Mouse (Mus musculus) adrenal gland, adult 2 months (tissue): ENCODE measurements around the gene Tcl1b4. TPM values are rescaled to one million over a fixed set of nuclear protein-coding genes. Genes with fewer than 3 reads are reported as not detected.
"Not testable (repeated sequence)": the region's sequence is repeated elsewhere in the genome, so short reads cannot be mapped to it uniquely, and the experiment has no call there.

Experiments
- DNase-seq: peaks from one replicate; pipeline ENCODE4 v3.0.0; 2021
- long read RNA-seq: library from polyadenylated mRNA; stranded (forward); transcript quantifications from one replicate; pipeline ENCODE4 v2.0.0, GENCODE M21; 2021
- polyA plus RNA-seq: library from polyadenylated mRNA; depleted of rRNA; stranded (reverse); fragments of >200 nt; gene quantifications from 2 replicates; pipeline ENCODE4 v1.2.3, GENCODE M21; 2012; rRNA removed
- total RNA-seq, 2 experiments: library from RNA; stranded (reverse); gene quantifications; 2 replicates each; pipeline ENCODE4 v1.2.3; 2021

Tcl1b4 gene
- total RNA-seq (not detected), polyA plus RNA-seq (not detected in 2 replicates)
- long read RNA-seq = 0 reads

DNA sequence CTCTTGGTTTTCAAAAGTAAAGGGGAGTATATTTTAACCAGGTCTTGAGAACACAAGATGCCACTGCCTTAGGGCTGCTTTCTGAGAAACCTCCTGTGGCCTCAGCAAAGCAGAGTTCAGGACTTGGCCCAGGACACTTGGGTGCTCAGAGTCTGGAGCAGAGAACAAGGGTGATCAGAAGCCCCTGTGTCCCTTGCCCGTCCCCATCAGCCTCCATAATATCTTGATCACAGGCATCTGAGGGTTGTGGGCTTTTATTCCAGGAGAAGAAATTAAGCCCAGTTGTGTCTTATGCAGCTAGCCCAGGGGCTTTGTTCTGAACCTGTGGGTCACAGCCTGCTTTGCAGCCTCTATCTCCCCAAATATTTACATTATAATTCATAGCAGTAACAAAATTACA is at the start of gene Tcl1b4:
Tcl1b4 (plus strand) TSS at position 301 of the 400 bp plus-strand sequence.
- DNase-seq = not testable (repeated sequence)

DNA sequence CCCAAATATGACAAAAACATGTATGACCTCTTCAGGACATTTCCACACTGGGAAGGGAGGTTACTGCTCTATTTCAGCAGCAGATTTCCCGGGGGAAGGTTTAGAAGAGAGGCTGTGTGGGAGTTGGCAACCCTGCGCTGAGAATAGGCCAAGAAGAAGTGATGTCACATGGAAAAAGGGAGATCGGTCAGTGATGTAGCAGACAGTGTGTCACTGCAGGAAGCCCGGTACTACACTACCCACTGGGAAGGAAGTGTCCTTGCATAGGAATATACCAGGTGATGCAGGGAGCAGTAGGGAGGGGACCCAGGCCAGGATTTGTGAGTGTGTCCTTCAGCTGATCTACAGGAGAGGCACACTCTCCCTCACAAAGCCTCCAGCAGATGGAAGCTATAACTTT is 46.5 kb upstream of the Tcl1b4 start:
- not testable (repeated sequence) for DNase-seq

- no peak for DNase-seq
These were observed 42.9 kb upstream of the Tcl1b4 start for GRCm38 (mm10) chr12:105158842-105159241.

- no peak for DNase-seq
These were observed 42.4 kb upstream of the Tcl1b4 start, which contains the start of gene Tcl1b1 for GRCm38 (mm10) chr12:105159390-105159789. Gene Tcl1b1 (plus strand): TSS chr12:105159690.

- no peak for DNase-seq
These were observed 35.0 kb upstream of the Tcl1b4 start for GRCm38 (mm10) chr12:105166734-105167133.

- no peak for DNase-seq
These were observed 28.4 kb upstream of the Tcl1b4 start for GRCm38 (mm10) chr12:105173366-105173765.

DNA sequence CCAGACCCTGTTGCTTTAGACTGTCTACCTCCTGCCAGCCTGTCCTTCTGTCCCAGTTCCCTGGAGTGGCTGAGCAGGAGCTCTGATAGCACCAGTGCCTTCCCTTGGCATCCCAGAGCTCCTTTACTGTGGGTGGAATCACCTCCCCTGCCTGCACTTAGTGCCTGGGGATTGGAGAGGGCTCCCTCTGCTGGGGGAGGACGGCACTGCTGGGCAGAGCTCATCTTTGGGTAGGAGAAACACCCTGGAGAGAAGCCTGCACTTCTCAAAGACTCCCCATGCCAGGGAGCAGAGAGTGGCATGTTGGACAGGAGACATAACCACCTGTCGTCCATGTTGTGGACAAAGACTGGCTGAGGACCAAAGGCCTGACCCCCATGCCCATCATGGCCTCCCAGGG is 27.4 kb upstream of the Tcl1b4 start:
- DNase-seq = peak; percentile 82

GRCm38 (mm10) chr12:105176044-105176443 is 25.7 kb upstream of the Tcl1b4 start, which contains the start of gene Tcl1b5:
Gene Tcl1b5 (plus strand): TSS chr12:105176344.
- not testable (repeated sequence) for DNase-seq

- not testable (repeated sequence) for DNase-seq
These were observed 20.6 kb upstream of the Tcl1b4 start for GRCm38 (mm10) chr12:105181040-105181644.

GRCm38 (mm10) chr12:105188980-105189379 is 12.8 kb upstream of the Tcl1b4 start:
- peak; percentile 32 for DNase-seq

GRCm38 (mm10) chr12:105190743-105191142 is 11.0 kb upstream of the Tcl1b4 start, which contains the start of gene Tcl1b3:
Gene Tcl1b3 (plus strand): TSS chr12:105191043.
- not testable (repeated sequence) for DNase-seq

GRCm38 (mm10) chr12:105199684-105200497 is 1.9 kb upstream of the Tcl1b4 start:
- not testable (repeated sequence) for DNase-seq

DNA sequence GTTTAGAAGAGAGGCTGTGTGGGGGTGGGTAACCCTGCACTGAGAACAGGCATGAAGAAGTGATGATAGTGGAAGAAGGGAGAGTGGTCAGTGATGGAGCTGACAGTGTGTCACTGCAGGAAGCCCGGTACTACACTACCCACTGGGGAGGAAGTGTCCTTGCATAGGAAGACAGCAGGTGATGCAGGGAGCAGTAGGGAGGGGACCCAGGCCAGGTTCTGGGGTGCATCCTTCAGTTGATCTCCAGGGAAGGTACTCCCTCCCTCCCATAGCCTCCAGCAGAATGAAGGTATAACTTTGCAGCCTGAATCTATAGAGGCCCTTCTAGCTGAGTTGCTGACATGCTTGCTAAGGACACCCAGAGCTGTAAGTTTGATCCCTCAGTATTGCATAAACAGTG is 5.3 kb downstream of the Tcl1b4 start:
- DNase-seq = no peak

- no peak for DNase-seq
These were observed 6.7 kb downstream of the Tcl1b4 start for GRCm38 (mm10) chr12:105208441-105208840.

DNA sequence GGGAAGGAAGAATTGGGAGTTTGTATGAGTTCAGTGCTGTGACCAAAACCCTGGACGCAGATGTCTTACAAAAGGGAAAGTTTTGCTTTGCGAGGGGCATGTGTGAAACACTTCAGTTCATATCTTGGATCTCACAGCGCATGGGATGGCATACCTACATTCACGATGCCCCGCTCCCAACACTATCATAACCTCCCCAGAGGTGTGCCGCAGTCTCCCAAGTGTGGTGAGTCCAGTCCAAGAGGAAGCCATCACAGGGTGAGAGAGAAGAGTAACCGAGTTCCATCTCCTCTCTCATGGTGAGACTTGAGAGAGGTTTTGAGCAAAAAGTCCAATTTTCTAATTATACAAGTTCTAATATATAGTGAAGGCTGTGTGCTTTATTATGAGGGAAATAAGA is 7.5 kb downstream of the Tcl1b4 start:
- no peak for DNase-seq

DNA sequence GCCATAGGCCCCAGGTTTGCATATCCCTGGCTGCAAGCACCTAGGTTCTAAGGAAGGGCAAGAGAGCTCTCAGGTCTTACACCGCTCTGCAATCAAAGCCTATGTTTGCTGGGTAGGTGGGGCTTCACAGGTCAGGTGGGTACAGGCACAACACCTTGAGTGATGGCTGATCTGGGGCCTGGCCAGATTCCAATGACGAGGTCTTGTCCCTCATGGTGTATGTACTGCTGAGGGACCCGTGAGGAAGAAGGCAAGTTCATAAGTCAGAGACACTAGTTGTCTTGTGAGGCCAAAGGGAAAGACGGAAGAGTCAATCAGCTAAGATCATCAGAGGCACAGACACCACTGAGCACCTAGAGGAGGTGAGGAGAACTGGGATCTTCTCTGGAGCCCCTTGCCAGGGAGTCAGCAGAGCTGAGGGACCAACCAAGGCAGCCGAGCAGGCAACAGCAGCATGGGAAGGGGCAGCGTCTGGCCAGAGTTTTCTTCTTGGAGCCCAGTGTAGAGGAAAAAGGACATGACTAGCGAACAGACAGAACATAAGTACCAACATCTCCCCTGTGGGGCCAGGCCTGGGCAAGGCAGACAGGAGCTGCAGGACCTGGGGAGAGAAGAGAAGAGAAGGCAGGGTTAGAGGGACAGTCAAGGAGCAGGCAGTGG is 15.5 kb downstream of the Tcl1b4 start:
- no peak for DNase-seq

DNA sequence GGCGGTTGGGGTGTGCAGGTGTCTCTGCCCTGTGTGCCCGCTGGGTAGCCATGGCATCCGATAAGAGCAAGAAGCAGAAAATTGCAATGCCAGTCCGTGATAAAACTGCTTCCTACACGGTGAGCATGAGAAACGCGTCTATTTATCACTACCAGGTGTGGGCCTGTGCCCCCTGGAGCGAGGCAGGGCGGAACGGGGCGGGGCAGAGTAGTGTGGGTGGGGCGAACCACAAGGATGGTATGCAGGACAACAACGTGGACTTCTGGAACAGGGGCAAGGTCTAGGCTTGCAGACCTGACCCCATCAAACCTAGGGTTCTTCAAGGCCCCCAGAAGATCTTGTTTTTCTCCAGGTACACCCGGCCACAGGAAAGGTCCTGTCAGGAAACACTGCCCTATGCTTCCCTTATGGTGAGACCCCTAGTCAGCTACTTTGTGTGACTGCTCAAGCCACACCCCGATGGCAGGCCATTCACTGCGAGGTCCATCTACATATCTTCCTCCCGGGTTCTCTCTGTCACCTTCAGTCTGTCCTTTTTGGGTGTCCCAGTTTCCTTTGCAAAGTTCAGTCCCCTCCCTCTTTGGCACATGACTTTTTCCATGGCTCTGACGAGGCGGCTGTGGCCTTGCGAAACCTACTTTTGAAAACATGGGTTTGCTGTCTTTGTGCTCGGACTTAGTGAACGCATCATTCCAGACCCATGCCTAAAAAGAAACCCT is 21.0 kb downstream of the Tcl1b4 start, which contains the start of gene Tcl1:
Tcl1 (minus strand) TSS at position 193 of the 719 bp plus-strand sequence.
- no peak for DNase-seq

DNA sequence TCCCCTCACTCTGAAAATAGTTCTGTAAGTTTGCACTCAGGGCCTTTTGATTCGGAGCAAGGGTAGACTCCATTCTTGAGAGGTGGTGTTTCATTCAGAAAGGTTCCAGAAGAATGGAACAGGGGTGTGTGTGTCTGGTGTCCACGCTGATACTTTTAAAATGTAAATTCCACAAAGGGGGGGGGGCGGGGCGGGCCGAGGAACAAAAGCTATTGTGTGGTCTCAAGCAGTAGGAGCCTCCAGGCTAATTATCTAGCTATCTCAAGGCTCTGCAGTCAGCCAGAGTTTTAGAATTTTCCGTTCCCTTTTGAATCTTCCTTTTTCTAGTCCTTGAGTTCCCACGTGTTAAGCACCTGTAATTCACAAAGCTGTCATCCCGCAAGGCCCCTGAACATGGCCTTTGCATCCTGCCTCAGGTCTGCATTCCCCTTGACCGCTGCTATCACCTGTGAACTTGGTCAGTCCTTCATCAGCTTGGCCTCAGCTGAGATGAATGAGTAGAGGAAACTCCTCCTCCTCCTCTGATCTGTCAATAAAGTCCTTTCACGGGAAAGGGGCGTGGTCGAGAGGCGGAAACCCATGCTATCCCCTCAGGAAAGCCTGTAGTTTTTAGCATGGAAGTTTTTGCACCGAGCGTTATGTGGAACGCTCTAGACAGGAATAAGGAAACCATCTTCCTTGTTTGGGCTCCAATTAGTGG is 23.0 kb downstream of the Tcl1b4 start:
- no peak for DNase-seq

- DNase-seq = no peak
These were observed 32.6 kb downstream of the Tcl1b4 start for GRCm38 (mm10) chr12:105234362-105234761.

DNA sequence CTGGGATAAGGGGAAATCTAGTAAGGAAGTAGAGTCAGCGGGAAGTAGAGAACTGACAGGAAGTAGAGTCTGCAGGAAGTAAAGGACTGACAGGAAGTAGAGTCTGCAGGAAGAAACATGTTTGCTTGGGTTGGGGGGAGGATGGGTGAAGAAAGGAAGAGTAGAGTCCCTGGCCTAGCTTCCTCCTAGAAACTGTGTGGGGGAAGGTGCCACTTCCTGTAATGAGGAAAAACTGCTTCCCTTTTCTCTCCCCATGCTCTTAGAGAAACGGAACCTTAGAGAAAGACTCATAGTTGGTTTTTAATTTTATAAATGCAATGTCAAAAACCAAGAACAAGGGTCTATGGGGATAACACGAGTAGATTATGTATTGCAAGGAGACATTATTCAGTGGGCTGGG is 33.3 kb downstream of the Tcl1b4 start:
- DNase-seq = no peak

GRCm38 (mm10) chr12:105239060-105239459 is 37.3 kb downstream of the Tcl1b4 start:
- DNase-seq = no peak
